Mouse (Mus musculus): ENCODE data around the gene Osm.

DNA sequence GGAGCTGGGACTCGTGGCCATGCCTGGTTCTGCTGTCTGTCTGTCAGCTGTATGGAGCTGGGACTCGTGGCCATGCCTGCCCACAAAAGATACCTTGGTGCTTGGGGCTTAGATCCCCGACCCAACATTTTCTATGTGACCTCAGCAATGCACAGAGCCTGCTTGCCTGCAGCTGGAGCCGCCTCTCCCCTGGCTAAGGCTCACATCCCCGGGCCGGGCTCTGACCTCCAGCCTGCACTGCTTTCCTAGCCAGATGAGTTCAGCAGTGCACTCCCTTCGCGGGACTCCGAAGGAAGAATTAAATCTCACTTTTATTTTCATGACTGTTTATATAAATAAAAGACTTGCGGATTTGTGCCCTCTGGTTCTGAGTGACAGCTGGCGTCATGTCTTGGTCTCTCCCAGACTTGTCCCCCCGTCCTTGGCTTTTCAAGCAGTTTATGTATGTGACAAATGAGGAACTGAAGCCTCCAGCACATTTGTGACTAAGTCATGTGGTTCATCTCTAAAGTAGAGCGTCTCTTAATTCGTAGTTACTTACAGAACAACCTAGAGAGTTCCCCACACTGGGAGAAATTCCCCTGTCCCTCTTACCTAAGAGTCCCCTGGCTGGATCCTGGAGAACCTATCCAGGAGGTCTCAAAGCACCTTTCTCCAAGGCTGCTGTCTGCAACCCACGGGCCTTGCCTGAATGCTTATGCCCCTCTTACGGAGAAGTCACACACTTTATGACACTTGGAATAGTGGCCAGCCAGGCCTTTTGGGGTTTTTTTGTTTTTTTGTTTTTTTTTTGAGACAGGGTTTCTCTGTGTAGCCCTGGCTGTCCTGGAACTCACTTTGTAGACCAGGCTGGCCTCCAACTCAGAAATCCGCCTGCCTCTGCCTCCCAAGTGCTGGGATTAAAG, 13.9 kb upstream of the Osm start:
- no peak for TF ChIP-seq CTCF (IDR thresholded peaks at IDR 0.05; ENCODE audit: low read depth)
- no peak for TF ChIP-seq EP300 (IDR thresholded peaks at IDR 0.05; ENCODE audit: low read depth)

Measured in liver, embryonic 14.5 days (tissue).